Mouse (Mus musculus) lung, postnatal 4 days (tissue): ENCODE measurements around the gene Wnt10a.
"Not testable (repeated sequence)": the region's sequence is repeated elsewhere in the genome, so short reads cannot be mapped to it uniquely, and the experiment has no call there.

ENCODE experiments used
- DNase-seq, 2 experiments: peaks; one replicate each; pipeline ENCODE4 v3.0.0; 2021

Wnt10a gene

GRCm38 (mm10) chr1:74817219-74817618 is 25.9 kb downstream of the Wnt10a start:
- no peak for DNase-seq

GRCm38 (mm10) chr1:74818509-74818908 is 27.2 kb downstream of the Wnt10a start:
- no peak for DNase-seq

DNA sequence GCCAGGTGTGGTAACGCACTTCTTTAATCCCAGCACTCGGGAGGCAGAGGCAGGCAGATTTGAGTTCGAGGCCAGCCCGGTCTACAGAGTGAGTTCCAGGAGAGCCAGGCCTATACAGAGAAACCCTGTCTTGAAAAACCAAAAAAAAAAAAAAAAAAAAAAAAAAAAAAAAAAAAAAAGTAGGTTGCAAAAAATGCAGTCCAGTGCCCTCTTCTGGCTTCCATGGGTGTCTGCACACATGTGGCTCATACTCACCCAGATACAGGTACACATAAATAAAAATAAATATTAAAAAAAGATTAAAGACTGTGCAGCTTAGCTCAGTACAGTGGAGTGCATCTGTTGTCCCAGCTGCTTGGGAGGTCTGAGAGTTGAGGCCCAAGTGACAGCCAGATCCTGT is 32.3 kb downstream of the Wnt10a start:
- DNase-seq, result not testable (repeated sequence)

GRCm38 (mm10) chr1:74824518-74825302 is 33.4 kb downstream of the Wnt10a start:
- no peak for DNase-seq

- DNase-seq, result no peak
These were observed 38.7 kb downstream of the Wnt10a start for GRCm38 (mm10) chr1:74830061-74830460.

DNA sequence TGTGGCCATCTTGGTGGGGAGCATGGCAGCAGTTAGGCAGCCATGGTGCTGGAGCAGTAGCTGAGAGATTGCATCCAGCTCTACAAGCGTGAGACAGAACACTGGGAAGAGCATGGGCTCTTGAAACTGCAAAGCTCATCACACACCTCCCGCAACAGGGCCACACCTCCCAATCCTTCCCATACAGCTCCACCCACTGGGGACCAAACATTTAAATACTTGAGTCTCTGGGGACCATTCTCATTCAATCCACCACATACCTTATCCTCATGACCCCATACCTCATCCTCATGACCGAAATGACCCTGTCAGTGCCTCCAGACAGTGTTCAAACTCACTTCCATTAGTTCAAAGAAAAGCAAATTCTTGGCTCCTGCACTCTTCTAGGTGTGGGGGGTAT is 41.9 kb downstream of the Wnt10a start:
- no peak for DNase-seq

GRCm38 (mm10) chr1:74843090-74843489 is 51.8 kb downstream of the Wnt10a start:
- no peak for DNase-seq

GRCm38 (mm10) chr1:74846341-74846740 is 55.0 kb downstream of the Wnt10a start:
- DNase-seq, result no peak

- DNase-seq, result no peak
These were observed 57.6 kb downstream of the Wnt10a start for GRCm38 (mm10) chr1:74848946-74849345.

- no peak for DNase-seq
These were observed 58.9 kb downstream of the Wnt10a start for GRCm38 (mm10) chr1:74850251-74850650.

DNA sequence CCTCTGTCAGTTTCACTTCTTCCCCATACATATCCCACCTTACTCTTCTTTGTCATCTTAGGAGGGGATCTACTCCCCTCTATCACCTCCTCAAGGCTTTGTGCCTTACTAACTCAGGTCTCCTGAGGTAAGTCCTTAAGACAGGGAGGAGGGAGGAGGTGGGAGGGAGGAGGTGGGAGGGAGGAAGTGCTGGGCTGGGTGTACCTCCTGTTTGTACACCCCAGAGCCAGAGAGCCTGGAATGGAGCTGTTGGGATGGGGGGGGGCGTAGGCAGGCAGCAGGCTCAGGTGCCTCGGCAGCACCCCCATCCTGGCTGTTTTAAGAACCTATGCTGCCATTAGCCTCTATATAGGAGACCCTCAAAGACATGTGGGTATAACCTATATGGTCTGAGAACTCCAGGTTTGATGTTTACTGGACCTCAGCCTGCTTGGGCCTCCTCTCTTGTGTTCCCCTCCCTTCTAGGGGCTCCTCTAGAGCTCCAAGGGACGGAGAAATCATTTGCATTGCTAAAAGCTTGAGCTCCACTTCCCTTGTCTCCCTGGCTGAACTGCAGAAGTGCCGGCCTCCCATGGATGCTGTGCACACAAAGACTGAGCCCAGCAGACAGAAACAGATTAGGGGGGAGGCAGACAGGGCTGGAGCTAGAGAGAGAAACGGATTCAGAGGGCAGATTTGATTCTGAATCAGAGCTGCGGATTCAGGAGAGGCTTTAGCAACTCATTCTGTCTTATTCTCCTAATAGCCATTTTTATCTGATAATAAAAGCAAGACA is 59.9 kb downstream of the Wnt10a start:
- no peak for DNase-seq
